Mouse (Mus musculus) ES-E14 (cell line): ENCODE results near the gene Aftph.

ENCODE experiments used
- MAFK ChIP-seq: IDR thresholded peaks from 2 replicates; pipeline ENCODE4 v1.6.1; 2014; ENCODE audit warnings: mild to moderate bottlenecking, low read depth, low read length, inconsistent platforms; ENCODE audit not compliant: insufficient read depth
- ZC3H11A ChIP-seq: IDR thresholded peaks from 2 replicates; pipeline ENCODE4 v1.6.1; 2012; ENCODE audit warnings: low read depth, mild to moderate bottlenecking, inconsistent platforms, low read length, borderline replicate concordance

DNA sequence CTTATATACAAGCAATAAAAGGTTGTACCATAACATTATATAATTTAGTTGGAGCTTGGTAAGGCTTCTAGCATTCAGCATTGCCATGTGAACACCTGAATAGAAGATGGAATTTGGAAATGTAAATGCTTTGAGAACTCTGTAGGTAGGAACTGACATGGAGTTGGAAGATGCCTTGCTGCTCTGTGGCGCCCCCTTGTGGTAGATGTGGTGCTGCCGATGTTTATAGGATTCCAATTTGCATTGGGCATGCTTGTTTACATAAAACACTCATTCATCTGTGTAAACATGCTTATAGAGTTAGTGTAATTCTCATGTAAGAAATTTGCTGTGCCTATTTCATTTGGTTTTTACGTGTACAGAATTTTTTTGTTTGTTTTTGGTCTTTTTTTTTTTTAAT is 102.5 kb downstream of the Aftph start:
- no peak for TF ChIP-seq MAFK
- TF ChIP-seq ZC3H11A, result peak; percentile 57; the same call in 1 of the 2 replicates
